Mouse (Mus musculus): ENCODE data around the gene Fam183b. TPM values are rescaled to one million over a fixed set of nuclear protein-coding genes. Genes with fewer than 3 reads are reported as not detected.

Gene Fam183b
- polyA plus RNA-seq (2014; fragmentation: Illumina TruSeq; extraction: RNeasy Lipid Tissue Mini Kit (QIAGEN cat#74804); ENCODE audit: low read depth, low replicate concordance), result 197 TPM

DNA sequence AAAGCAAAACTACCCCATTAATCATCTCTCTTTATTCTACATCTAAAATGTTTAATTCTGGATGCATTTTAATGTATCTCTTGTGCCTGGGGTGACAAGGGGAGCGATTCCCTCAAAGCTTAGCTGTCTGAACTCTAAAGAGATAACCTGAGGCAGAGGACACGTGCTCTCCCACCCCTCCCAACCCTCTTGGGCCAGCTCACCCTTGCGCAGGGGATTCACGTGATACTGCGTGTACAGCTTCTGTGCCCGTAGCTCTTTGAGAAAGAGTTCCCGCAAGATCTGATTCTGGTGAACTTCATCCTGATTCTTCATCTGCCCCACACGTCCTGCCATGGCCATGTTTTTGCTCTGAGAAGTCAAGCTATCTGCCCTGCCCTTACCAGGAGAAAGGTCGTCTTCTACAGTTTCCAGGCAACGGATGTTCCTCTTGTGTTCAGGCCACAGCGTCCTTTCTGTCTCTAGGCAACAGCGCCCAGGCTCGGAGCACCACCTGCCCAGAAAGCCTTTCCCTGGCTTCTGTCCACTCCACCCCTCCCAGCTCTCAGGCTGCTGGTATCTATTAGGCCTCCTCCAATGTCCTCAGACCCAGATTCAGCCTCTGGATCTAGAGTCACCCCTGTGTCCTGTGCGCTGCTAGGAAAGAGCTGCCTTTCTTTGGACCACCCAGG is at the start of gene Fam183b:
Fam183b (minus strand) TSS at position 403 of the 671 bp plus-strand sequence.

DNA sequence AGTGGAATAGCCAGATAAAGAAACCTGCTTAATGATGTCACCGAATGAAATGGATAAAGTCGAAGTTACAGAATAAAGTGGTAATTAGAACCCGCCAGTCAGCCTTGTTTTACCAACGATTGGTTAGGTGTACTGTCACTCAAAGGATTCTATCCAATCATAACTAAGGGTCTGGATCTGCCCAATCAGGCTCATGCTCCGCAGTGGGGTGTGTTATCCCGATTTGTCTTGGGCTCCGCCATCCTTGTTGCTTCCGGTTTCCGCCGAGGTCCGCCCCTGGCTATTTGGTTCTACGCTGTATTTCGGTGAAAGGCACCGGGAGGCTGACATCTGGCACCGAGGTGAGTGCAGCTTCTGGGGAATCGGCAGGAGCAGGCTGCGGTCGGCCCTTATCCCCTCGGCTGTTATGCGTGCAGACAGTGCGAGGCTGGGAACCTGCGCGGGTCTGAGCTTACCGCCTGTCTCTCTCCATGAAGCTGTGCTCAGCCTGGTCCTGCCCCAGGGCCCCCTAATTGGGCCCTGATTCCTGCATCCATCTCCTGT is 45.2 kb upstream of the Fam183b start, which contains the start of gene Gm12258:
Gm12258 (plus strand) TSS at position 240 of the 543 bp plus-strand sequence.

DNA sequence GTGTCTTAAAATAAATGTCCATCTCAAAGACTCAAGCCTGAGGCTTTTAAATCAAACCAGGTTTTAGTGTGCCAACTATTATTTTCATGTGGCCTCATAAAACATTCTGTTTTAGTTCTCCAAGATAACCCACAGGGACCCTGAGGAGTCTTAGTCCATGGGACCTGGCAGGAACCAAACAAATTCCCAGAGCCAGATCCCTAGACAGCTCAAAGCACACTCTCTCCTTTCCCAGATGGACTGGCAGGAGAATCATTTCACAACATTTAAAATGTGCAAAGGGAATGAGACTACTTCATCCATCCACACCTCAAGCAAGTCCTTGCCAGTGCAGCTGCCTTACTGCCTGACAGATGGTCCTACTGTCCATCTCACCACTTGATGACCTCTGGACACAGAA is 37.2 kb upstream of the Fam183b start, which contains the start of gene Olfr311:
Olfr311 (plus strand) TSS at position 301 of the 400 bp plus-strand sequence.

DNA sequence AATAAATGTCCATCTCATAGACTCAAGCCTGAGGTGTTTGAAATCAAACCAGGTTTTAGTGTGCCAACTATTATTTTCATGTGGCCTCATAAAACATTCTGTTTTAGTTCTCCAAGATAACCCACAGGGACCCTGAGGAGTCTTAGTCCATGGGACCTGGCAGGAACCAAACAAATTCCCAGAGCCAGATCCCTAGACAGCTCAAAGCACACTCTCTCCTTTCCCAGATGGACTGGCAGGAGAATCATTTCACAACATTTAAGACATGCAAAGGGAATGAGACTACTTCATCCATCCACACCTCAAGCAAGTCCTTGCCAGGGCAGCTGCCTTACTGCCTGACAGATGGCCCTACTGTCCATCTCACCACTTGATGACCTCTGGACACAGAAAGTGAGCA is 27.2 kb upstream of the Fam183b start, which contains the start of gene Olfr312:
Olfr312 (plus strand) TSS at position 301 of the 400 bp plus-strand sequence.

DNA sequence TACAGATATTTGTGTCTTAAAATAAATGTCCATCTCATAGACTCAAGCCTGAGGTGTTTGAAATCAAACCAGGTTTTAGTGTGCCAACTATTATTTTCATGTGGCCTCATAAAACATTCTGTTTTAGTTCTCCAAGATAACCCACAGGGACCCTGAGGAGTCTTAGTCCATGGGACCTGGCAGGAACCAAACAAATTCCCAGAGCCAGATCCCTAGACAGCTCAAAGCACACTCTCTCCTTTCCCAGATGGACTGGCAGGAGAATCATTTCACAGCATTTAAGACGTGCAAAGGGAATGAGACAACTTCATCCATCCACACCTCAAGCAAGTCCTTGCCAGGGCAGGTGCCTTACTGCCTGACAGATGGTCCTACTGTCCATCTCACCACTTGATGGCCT is 12.9 kb upstream of the Fam183b start, which contains the start of gene Olfr313:
Olfr313 (plus strand) TSS at position 301 of the 400 bp plus-strand sequence.

GRCm38 (mm10) chr11:58782480-58783089 is 19.2 kb downstream of the Fam183b start, which contains the start of gene Olfr314:
Gene Olfr314, plus strand, starts transcription at chr11:58782952.

DNA sequence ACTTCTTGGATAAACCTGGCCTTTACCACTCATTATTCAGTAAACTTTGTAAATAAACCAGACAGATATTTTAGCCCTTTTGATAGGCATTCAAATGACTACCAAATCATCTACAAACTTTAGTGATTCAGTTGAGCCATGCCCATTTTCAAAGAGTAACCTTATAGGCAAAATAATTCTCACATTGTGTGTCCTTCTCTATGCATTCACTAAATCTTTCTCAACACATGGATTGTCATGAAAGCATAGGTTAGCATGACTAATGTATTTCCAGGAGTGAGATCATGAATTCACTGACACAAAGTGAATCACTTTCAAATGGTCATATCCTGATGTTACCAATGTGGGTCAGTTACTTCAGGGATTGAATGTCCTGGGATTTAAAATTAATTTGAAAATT is 28.9 kb downstream of the Fam183b start, which contains the start of gene Olfr315:
Olfr315 (plus strand) TSS at position 301 of the 400 bp plus-strand sequence.

GRCm38 (mm10) chr11:58752434-58752833 is 49.3 kb downstream of the Fam183b start, which contains the start of gene Olfr316:
Gene Olfr316, plus strand, starts transcription at chr11:58752734.

Other genes starting within 250 kb of the Fam183b start
- not detected for gene Olfr328, start 246.3 kb downstream of the Fam183b start, polyA plus RNA-seq (2014; fragmentation: Illumina TruSeq; extraction: RNeasy Lipid Tissue Mini Kit (QIAGEN cat#74804); ENCODE audit: low read depth, low replicate concordance)
- gene Olfr224, start 231.4 kb downstream of the Fam183b start, polyA plus RNA-seq (2014; fragmentation: Illumina TruSeq; extraction: RNeasy Lipid Tissue Mini Kit (QIAGEN cat#74804); ENCODE audit: low read depth, low replicate concordance), result not detected
- 0.21 TPM for gene Olfr325, start 224.2 kb downstream of the Fam183b start, polyA plus RNA-seq (2014; fragmentation: Illumina TruSeq; extraction: RNeasy Lipid Tissue Mini Kit (QIAGEN cat#74804); ENCODE audit: low read depth, low replicate concordance)
- gene Olfr324, start 206.8 kb downstream of the Fam183b start, polyA plus RNA-seq (2014; fragmentation: Illumina TruSeq; extraction: RNeasy Lipid Tissue Mini Kit (QIAGEN cat#74804); ENCODE audit: low read depth, low replicate concordance), result not detected
- gene 2210407C18Rik, start 185.9 kb downstream of the Fam183b start, polyA plus RNA-seq (2014; fragmentation: Illumina TruSeq; extraction: RNeasy Lipid Tissue Mini Kit (QIAGEN cat#74804); ENCODE audit: low read depth, low replicate concordance), result 0.35 TPM
- gene Olfr323, start 171.5 kb downstream of the Fam183b start, polyA plus RNA-seq (2014; fragmentation: Illumina TruSeq; extraction: RNeasy Lipid Tissue Mini Kit (QIAGEN cat#74804); ENCODE audit: low read depth, low replicate concordance), result 0.49 TPM
- not detected for gene Trim58, start 161.5 kb downstream of the Fam183b start, polyA plus RNA-seq (2014; fragmentation: Illumina TruSeq; extraction: RNeasy Lipid Tissue Mini Kit (QIAGEN cat#74804); ENCODE audit: low read depth, low replicate concordance)
- gene Olfr322, start 143.2 kb downstream of the Fam183b start, polyA plus RNA-seq (2014; fragmentation: Illumina TruSeq; extraction: RNeasy Lipid Tissue Mini Kit (QIAGEN cat#74804); ENCODE audit: low read depth, low replicate concordance), result not detected
- gene Olfr320, start 120.9 kb downstream of the Fam183b start, polyA plus RNA-seq (2014; fragmentation: Illumina TruSeq; extraction: RNeasy Lipid Tissue Mini Kit (QIAGEN cat#74804); ENCODE audit: low read depth, low replicate concordance), result not detected
- not detected for gene Olfr319, start 102.8 kb downstream of the Fam183b start, polyA plus RNA-seq (2014; fragmentation: Illumina TruSeq; extraction: RNeasy Lipid Tissue Mini Kit (QIAGEN cat#74804); ENCODE audit: low read depth, low replicate concordance)
- gene Olfr318, start 77.9 kb downstream of the Fam183b start, polyA plus RNA-seq (2014; fragmentation: Illumina TruSeq; extraction: RNeasy Lipid Tissue Mini Kit (QIAGEN cat#74804); ENCODE audit: low read depth, low replicate concordance), result not detected
- 0.21 TPM for gene Olfr317, start 62.7 kb downstream of the Fam183b start, polyA plus RNA-seq (2014; fragmentation: Illumina TruSeq; extraction: RNeasy Lipid Tissue Mini Kit (QIAGEN cat#74804); ENCODE audit: low read depth, low replicate concordance)
- 1.7 TPM for gene Olfr316, start 49.2 kb downstream of the Fam183b start, polyA plus RNA-seq (2014; fragmentation: Illumina TruSeq; extraction: RNeasy Lipid Tissue Mini Kit (QIAGEN cat#74804); ENCODE audit: low read depth, low replicate concordance)
- gene Olfr315, start 28.8 kb downstream of the Fam183b start, polyA plus RNA-seq (2014; fragmentation: Illumina TruSeq; extraction: RNeasy Lipid Tissue Mini Kit (QIAGEN cat#74804); ENCODE audit: low read depth, low replicate concordance), result not detected
- gene Olfr314, start 19.0 kb downstream of the Fam183b start, polyA plus RNA-seq (2014; fragmentation: Illumina TruSeq; extraction: RNeasy Lipid Tissue Mini Kit (QIAGEN cat#74804); ENCODE audit: low read depth, low replicate concordance), result not detected
- gene Olfr313, start 13.0 kb upstream of the Fam183b start, polyA plus RNA-seq (2014; fragmentation: Illumina TruSeq; extraction: RNeasy Lipid Tissue Mini Kit (QIAGEN cat#74804); ENCODE audit: low read depth, low replicate concordance), result not detected
- gene Olfr312, start 27.3 kb upstream of the Fam183b start, polyA plus RNA-seq (2014; fragmentation: Illumina TruSeq; extraction: RNeasy Lipid Tissue Mini Kit (QIAGEN cat#74804); ENCODE audit: low read depth, low replicate concordance), result 0.06 TPM
- not detected for gene Olfr311, start 37.3 kb upstream of the Fam183b start, polyA plus RNA-seq (2014; fragmentation: Illumina TruSeq; extraction: RNeasy Lipid Tissue Mini Kit (QIAGEN cat#74804); ENCODE audit: low read depth, low replicate concordance)
- 3.4 TPM for gene Gm12258, start 45.2 kb upstream of the Fam183b start, polyA plus RNA-seq (2014; fragmentation: Illumina TruSeq; extraction: RNeasy Lipid Tissue Mini Kit (QIAGEN cat#74804); ENCODE audit: low read depth, low replicate concordance)
- 7.0 TPM for gene 2810021J22Rik, start 65.3 kb upstream of the Fam183b start, polyA plus RNA-seq (2014; fragmentation: Illumina TruSeq; extraction: RNeasy Lipid Tissue Mini Kit (QIAGEN cat#74804); ENCODE audit: low read depth, low replicate concordance)
- 121 TPM for gene Zfp39, start 102.3 kb upstream of the Fam183b start, polyA plus RNA-seq (2014; fragmentation: Illumina TruSeq; extraction: RNeasy Lipid Tissue Mini Kit (QIAGEN cat#74804); ENCODE audit: low read depth, low replicate concordance)
- gene Btnl10, start 115.9 kb upstream of the Fam183b start, polyA plus RNA-seq (2014; fragmentation: Illumina TruSeq; extraction: RNeasy Lipid Tissue Mini Kit (QIAGEN cat#74804); ENCODE audit: low read depth, low replicate concordance), result 11.0 TPM
- 20.1 TPM for gene Rnf187, start 137.0 kb upstream of the Fam183b start, polyA plus RNA-seq (2014; fragmentation: Illumina TruSeq; extraction: RNeasy Lipid Tissue Mini Kit (QIAGEN cat#74804); ENCODE audit: low read depth, low replicate concordance)
- not detected for gene Hist3h2ba, start 147.0 kb upstream of the Fam183b start, polyA plus RNA-seq (2014; fragmentation: Illumina TruSeq; extraction: RNeasy Lipid Tissue Mini Kit (QIAGEN cat#74804); ENCODE audit: low read depth, low replicate concordance)
- gene Hist3h2a, start 152.7 kb upstream of the Fam183b start, polyA plus RNA-seq (2014; fragmentation: Illumina TruSeq; extraction: RNeasy Lipid Tissue Mini Kit (QIAGEN cat#74804); ENCODE audit: low read depth, low replicate concordance), result 8.3 TPM
- 32.5 TPM for gene Trim17, start 152.7 kb upstream of the Fam183b start, polyA plus RNA-seq (2014; fragmentation: Illumina TruSeq; extraction: RNeasy Lipid Tissue Mini Kit (QIAGEN cat#74804); ENCODE audit: low read depth, low replicate concordance)
- 6.4 TPM for gene Trim11, start 176.1 kb upstream of the Fam183b start, polyA plus RNA-seq (2014; fragmentation: Illumina TruSeq; extraction: RNeasy Lipid Tissue Mini Kit (QIAGEN cat#74804); ENCODE audit: low read depth, low replicate concordance)